Mouse (Mus musculus) stomach, postnatal 0 days (tissue): Measurements from ENCODE around the gene Cdk5rap3.

Source experiments
- CTCF ChIP-seq: IDR thresholded peaks from 2 replicates; pipeline ENCODE4 v1.5.1; 2016; ENCODE audit warnings: antibody characterized with exemption, low read depth, mild to moderate bottlenecking, moderate library complexity
- EP300 ChIP-seq: optimal IDR thresholded peaks from 2 replicates; pipeline ENCODE3; 2016; ENCODE audit warnings: antibody characterized with exemption

- peak; percentile 83 for TF ChIP-seq CTCF
- TF ChIP-seq EP300: no peak
Measured at GRCm38 (mm10) chr11:96937549-96938425, 21.5 kb upstream of the Cdk5rap3 start.
